Mouse (Mus musculus): ENCODE measurements at regions not wholly inside any gene's neighbourhood (a gene's known extent, or its start where the extent isn't known, plus 50 kb on each side); places are given as distances from the start of the nearest gene placed in this dataset.
"Not testable (repeated sequence)": the region's sequence is repeated elsewhere in the genome, so short reads cannot be mapped to it uniquely, and the experiment has no call there.

GRCm38 (mm10) chr13:5920422-5920821 is 59.1 kb downstream of the Klf6 start:
- no peak for DNase-seq (ENCODE audit: low spot score)

- DNase-seq (ENCODE audit: low spot score), result no peak
These were observed 70.2 kb downstream of the Klf6 start for GRCm38 (mm10) chr13:5931433-5931832.

GRCm38 (mm10) chr13:5937436-5937835 is 76.2 kb downstream of the Klf6 start:
- peak; percentile 11 for DNase-seq (ENCODE audit: low spot score)

- no peak for DNase-seq (ENCODE audit: low spot score)
These were observed 76.7 kb downstream of the Klf6 start for GRCm38 (mm10) chr13:5937970-5938369.

GRCm38 (mm10) chr13:5939368-5939767 is 78.1 kb downstream of the Klf6 start:
- DNase-seq (ENCODE audit: low spot score), result no peak

GRCm38 (mm10) chr13:5952863-5953262 is 91.6 kb downstream of the Klf6 start:
- DNase-seq (ENCODE audit: low spot score), result no peak

- DNase-seq (ENCODE audit: low spot score), result not testable (repeated sequence)
These were observed 93.8 kb downstream of the Klf6 start for GRCm38 (mm10) chr13:5955121-5955520.

GRCm38 (mm10) chr13:5956145-5956544 is 94.9 kb downstream of the Klf6 start:
- no peak for DNase-seq (ENCODE audit: low spot score)

GRCm38 (mm10) chr13:5962947-5963346 is 101.7 kb downstream of the Klf6 start:
- no peak for DNase-seq (ENCODE audit: low spot score)

GRCm38 (mm10) chr13:5964626-5965025 is 103.3 kb downstream of the Klf6 start:
- DNase-seq (ENCODE audit: low spot score), result no peak

- DNase-seq (ENCODE audit: low spot score), result no peak
These were observed 117.3 kb downstream of the Klf6 start for GRCm38 (mm10) chr13:5978615-5979014.

GRCm38 (mm10) chr13:5987491-5987890 is 126.2 kb downstream of the Klf6 start:
- DNase-seq (ENCODE audit: low spot score), result no peak

GRCm38 (mm10) chr13:5988407-5988806 is 127.1 kb downstream of the Klf6 start:
- no peak for DNase-seq (ENCODE audit: low spot score)

GRCm38 (mm10) chr13:6000559-6001217 is 139.4 kb downstream of the Klf6 start:
- no peak for DNase-seq (ENCODE audit: low spot score)

- no peak for DNase-seq (ENCODE audit: low spot score)
These were observed 139.9 kb downstream of the Klf6 start for GRCm38 (mm10) chr13:6001218-6001564.

- no peak for DNase-seq (ENCODE audit: low spot score)
These were observed 144.6 kb downstream of the Klf6 start for GRCm38 (mm10) chr13:6005901-6006300.

- DNase-seq (ENCODE audit: low spot score), result no peak
These were observed 148.4 kb downstream of the Klf6 start for GRCm38 (mm10) chr13:6009671-6010070.

GRCm38 (mm10) chr13:6027207-6027606 is 165.9 kb downstream of the Klf6 start:
- no peak for DNase-seq (ENCODE audit: low spot score)

- DNase-seq (ENCODE audit: low spot score), result no peak
These were observed 167.6 kb downstream of the Klf6 start for GRCm38 (mm10) chr13:6028878-6029277.

GRCm38 (mm10) chr13:6029461-6029860 is 168.2 kb downstream of the Klf6 start:
- DNase-seq (ENCODE audit: low spot score), result no peak

GRCm38 (mm10) chr13:6030128-6030527 is 168.8 kb downstream of the Klf6 start:
- DNase-seq (ENCODE audit: low spot score), result no peak

GRCm38 (mm10) chr13:6040132-6040531 is 178.8 kb downstream of the Klf6 start:
- no peak for DNase-seq (ENCODE audit: low spot score)

GRCm38 (mm10) chr13:6040663-6041062 is 179.4 kb downstream of the Klf6 start:
- no peak for DNase-seq (ENCODE audit: low spot score)

GRCm38 (mm10) chr13:6042495-6042894 is 181.2 kb downstream of the Klf6 start:
- no peak for DNase-seq (ENCODE audit: low spot score)
